Mouse (Mus musculus): ENCODE data around the gene Ylpm1. TPM values are rescaled to one million over a fixed set of nuclear protein-coding genes. Genes with fewer than 3 reads are reported as not detected.

Gene Ylpm1
- polyA plus RNA-seq, 1 experiment from 2014 or later = 12.3 TPM

DNA sequence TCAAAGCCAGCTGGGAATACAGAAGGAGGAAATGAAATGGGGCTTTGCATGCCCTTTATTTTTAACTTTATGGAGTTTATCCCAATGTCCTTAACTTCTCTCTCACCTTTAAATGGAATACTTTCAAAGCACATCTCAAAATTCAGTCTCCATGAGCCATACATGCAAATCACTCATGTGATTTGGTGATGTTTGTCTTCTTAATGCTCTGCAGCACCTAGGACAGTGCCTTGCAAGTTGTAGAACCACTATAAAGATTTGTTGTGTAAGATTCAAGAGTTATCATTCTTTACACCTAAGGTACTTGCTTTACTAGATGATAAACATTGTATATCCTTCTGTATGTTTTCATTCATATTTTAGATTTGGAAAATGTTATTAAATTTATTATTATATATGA lies 2.9 kb downstream of the Ylpm1 start:
- H3K9ac ChIP-seq (replicated peaks; ENCODE audit: low read depth) = no peak overlapping the region
- TF ChIP-seq EP300 (IDR thresholded peaks at IDR 0.05) (no peak), CTCF (IDR thresholded peaks at IDR 0.05) (no peak)

DNA sequence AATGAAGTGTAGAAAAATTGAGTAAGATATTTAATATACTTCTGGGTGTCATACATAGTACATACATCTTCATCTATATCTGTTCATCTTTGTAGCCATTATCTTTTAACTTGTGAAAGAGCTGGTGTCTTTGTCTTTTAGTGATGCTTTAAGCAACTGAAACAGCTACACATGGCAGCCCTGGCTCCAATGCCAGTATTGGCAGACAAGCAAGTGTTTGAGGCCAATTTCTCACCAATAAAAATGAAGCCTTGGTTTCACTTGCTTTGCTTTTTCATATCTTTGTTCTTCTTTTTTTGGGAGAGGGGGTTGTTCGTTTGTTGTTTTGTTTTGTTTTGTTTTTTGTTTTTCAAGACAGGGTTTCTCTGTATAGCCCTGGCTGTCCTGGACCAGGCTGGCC lies 10.1 kb downstream of the Ylpm1 start:
- no peak for ATAC-seq
- H3K9ac ChIP-seq (replicated peaks; ENCODE audit: low read depth) = no peak overlapping the region
- DNase-seq (ENCODE audit: low spot score) = no peak
- H3K4me3 ChIP-seq (ENCODE audit: low read depth, low read length) = no peak overlapping the region
- 100% methylated on average over 1 of the region's 1 CpGs for WGBS
- no peaks in the 10 kb centered on the region for H3K9me3 ChIP-seq (ENCODE audit: low read length)
- H3K36me3 ChIP-seq (ENCODE audit: insufficient read depth, low read length) = no peaks in the 10 kb centered on the region
- no peak for TF ChIP-seq EP300 (IDR thresholded peaks at IDR 0.05)
- no peak overlapping the region for H3K4me2 ChIP-seq (replicated peaks; ENCODE audit: low read depth, low read length)
- no peaks in the 10 kb centered on the region for H3K27me3 ChIP-seq (replicated peaks; ENCODE audit: insufficient read depth, low read length)
- H3K27ac ChIP-seq (ENCODE audit: low read length) = no peak overlapping the region
- H3K4me1 ChIP-seq (ENCODE audit: insufficient read depth, low read depth, low read length) = 0 out of 2 replicates have a peak, but pooled peaks cover 2% of the 10 kb centered on the region

More for the DNA sequence above, 2.9 kb downstream of the Ylpm1 start:
- H3K27me3 ChIP-seq (replicated peaks; ENCODE audit: insufficient read depth, low read length) = no peaks in the 10 kb centered on the region
- peaks cover 9% of the 10 kb centered on the region; the same call in 1 of the 2 replicates for H3K4me1 ChIP-seq (ENCODE audit: insufficient read depth, low read depth, low read length)
- ATAC-seq (no peak), DNase-seq (ENCODE audit: low spot score) (no peak)
- no peak overlapping the region for H3K27ac ChIP-seq (ENCODE audit: low read length)
- no peaks in the 10 kb centered on the region for H3K9me3 ChIP-seq (ENCODE audit: low read length)
- no peak overlapping the region for H3K4me3 ChIP-seq (ENCODE audit: low read depth, low read length)
- H3K4me2 ChIP-seq (replicated peaks; ENCODE audit: low read depth, low read length) = no peak overlapping the region
- H3K36me3 ChIP-seq (ENCODE audit: insufficient read depth, low read length) = no peaks in the 10 kb centered on the region

DNA sequence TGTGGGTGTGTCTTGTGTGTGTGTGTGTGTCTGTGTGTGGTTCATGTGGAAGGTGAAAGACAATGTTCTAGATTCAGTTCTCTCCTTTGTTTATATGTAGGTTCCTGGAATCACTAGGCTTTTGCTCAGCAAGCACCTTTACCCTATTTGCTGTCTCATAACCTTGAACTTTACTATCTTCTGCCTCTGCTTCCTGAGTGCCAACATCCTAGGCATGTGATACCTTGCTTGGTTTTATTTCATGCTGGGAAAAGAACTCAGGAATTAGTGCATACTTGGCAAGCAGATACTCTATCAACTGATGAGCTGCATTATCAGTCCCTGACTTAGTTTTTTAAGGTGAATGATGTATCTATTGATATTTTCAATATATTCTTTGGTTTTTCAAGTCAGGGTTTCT lies 10.9 kb downstream of the Ylpm1 start:
- no peak overlapping the region for H3K9ac ChIP-seq (replicated peaks; ENCODE audit: low read depth)
- DNase-seq (ENCODE audit: low spot score) (no peak), ATAC-seq (no peak)
- no peaks in the 10 kb centered on the region for H3K27me3 ChIP-seq (replicated peaks; ENCODE audit: insufficient read depth, low read length)
- no peak overlapping the region for H3K27ac ChIP-seq (ENCODE audit: low read length)
- H3K9me3 ChIP-seq (ENCODE audit: low read length) = no peaks in the 10 kb centered on the region
- TF ChIP-seq EP300 (IDR thresholded peaks at IDR 0.05) (no peak), CTCF (IDR thresholded peaks at IDR 0.05) (no peak)
- no peaks in the 10 kb centered on the region for H3K36me3 ChIP-seq (ENCODE audit: insufficient read depth, low read length)
- 0 out of 2 replicates have a peak, but pooled peaks cover 2% of the 10 kb centered on the region for H3K4me1 ChIP-seq (ENCODE audit: insufficient read depth, low read depth, low read length)
- H3K4me2 ChIP-seq (replicated peaks; ENCODE audit: low read depth, low read length) = no peak overlapping the region
- no peak overlapping the region for H3K4me3 ChIP-seq (ENCODE audit: low read depth, low read length)

DNA sequence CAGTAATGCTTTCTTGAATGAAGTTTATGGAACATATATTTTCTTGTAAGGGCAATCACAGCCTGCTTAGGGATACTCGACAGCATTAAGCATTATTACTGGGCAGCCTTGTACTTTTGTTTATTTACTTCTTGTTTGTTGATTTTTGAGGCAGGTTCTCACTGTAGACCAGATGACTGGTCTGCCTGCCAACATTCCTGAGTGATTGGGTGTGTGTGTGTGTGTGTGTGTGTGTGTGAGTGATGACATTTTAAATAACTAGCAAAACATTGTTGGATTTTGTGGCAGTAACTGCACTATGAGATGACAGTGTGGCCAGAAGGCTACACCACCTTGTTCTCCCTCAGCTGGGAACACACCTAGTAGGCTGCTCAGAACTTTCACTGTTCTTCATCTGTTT lies 13.7 kb downstream of the Ylpm1 start:
- Histone ChIP-seq H3K4me1 (ENCODE audit: insufficient read depth, low read depth, low read length) (0 out of 2 replicates have a peak, but pooled peaks cover 2% of the 10 kb centered on the region), H3K27ac (ENCODE audit: low read length) (no peak overlapping the region), H3K9ac (replicated peaks; ENCODE audit: low read depth) (no peak overlapping the region), H3K9me3 (ENCODE audit: low read length) (no peaks in the 10 kb centered on the region), H3K36me3 (ENCODE audit: insufficient read depth, low read length) (peaks cover 4% of the 10 kb centered on the region), H3K27me3 (replicated peaks; ENCODE audit: insufficient read depth, low read length) (no peaks in the 10 kb centered on the region), H3K4me3 (ENCODE audit: low read depth, low read length) (no peak overlapping the region), H3K4me2 (replicated peaks; ENCODE audit: low read depth, low read length) (no peak overlapping the region)
- DNase-seq (ENCODE audit: low spot score) (peak; percentile 7), ATAC-seq (no peak)
- WGBS = 48% methylated on average over 1 of the region's 1 CpGs
- TF ChIP-seq EP300 (IDR thresholded peaks at IDR 0.05) = no peak
- TF ChIP-seq CTCF (IDR thresholded peaks at IDR 0.05) = no peak

DNA sequence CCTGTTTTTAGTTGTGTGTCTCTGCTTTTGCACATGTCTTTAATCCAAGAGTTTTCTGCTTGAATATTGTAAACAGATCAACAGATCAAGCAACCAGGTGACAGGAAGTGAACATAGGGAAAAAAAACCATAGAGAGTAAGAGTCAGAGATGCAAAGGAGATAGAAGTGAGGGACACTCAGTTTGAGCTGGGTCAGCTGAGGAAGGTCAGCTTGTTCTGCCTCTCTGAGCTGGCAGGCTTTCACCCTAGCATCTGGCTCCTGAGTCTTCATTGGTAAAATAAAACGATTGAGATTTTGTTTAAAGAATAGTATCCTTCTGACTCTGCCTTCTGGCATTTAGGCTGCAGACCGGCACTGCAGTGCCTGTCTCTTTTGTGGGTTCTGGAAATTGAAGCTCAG lies 14.4 kb downstream of the Ylpm1 start:
- ATAC-seq (no peak), DNase-seq (ENCODE audit: low spot score) (no peak)
- Histone ChIP-seq H3K36me3 (ENCODE audit: insufficient read depth, low read length) (peaks cover 11% of the 10 kb centered on the region), H3K27me3 (replicated peaks; ENCODE audit: insufficient read depth, low read length) (no peaks in the 10 kb centered on the region), H3K27ac (ENCODE audit: low read length) (no peak overlapping the region), H3K4me1 (ENCODE audit: insufficient read depth, low read depth, low read length) (0 out of 2 replicates have a peak, but pooled peaks cover 2% of the 10 kb centered on the region), H3K4me2 (replicated peaks; ENCODE audit: low read depth, low read length) (no peak overlapping the region), H3K9ac (replicated peaks; ENCODE audit: low read depth) (no peak overlapping the region), H3K4me3 (ENCODE audit: low read depth, low read length) (no peak overlapping the region), H3K9me3 (ENCODE audit: low read length) (no peaks in the 10 kb centered on the region)
- TF ChIP-seq CTCF (IDR thresholded peaks at IDR 0.05) (no peak), EP300 (IDR thresholded peaks at IDR 0.05) (no peak)
- WGBS = 85% methylated on average over 2 of the region's 2 CpGs

DNA sequence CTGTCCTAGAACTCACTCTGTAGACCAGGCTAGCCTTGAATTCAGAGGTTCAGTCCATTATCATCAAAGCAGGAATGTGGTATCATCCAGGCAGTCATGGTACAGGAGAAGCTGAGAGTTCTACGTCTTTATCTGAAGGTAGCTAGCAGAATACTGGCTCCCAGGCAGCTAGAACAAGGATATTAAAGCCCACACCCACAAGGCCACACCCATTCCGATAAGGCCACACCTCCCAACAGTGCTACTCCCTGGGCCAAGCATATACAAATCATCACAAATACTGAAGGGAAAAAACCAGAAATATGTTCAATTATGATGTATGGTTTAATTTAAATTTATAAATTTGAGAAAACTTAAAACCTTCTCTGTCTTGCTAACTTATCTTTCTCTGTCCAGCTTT lies 16.1 kb downstream of the Ylpm1 start:
- Histone ChIP-seq H3K4me3 (ENCODE audit: low read depth, low read length) (no peak overlapping the region), H3K27ac (ENCODE audit: low read length) (no peak overlapping the region), H3K27me3 (replicated peaks; ENCODE audit: insufficient read depth, low read length) (no peaks in the 10 kb centered on the region), H3K4me1 (ENCODE audit: insufficient read depth, low read depth, low read length) (0 out of 2 replicates have a peak, but pooled peaks cover 2% of the 10 kb centered on the region), H3K9ac (replicated peaks; ENCODE audit: low read depth) (no peak overlapping the region), H3K4me2 (replicated peaks; ENCODE audit: low read depth, low read length) (no peak overlapping the region), H3K9me3 (ENCODE audit: low read length) (no peaks in the 10 kb centered on the region), H3K36me3 (ENCODE audit: insufficient read depth, low read length) (peaks cover 11% of the 10 kb centered on the region)
- TF ChIP-seq EP300 (IDR thresholded peaks at IDR 0.05) (no peak), CTCF (IDR thresholded peaks at IDR 0.05) (no peak)
- 96% methylated on average over 2 of the region's 2 CpGs for WGBS
- ATAC-seq = no peak
- DNase-seq (ENCODE audit: low spot score) = no peak

DNA sequence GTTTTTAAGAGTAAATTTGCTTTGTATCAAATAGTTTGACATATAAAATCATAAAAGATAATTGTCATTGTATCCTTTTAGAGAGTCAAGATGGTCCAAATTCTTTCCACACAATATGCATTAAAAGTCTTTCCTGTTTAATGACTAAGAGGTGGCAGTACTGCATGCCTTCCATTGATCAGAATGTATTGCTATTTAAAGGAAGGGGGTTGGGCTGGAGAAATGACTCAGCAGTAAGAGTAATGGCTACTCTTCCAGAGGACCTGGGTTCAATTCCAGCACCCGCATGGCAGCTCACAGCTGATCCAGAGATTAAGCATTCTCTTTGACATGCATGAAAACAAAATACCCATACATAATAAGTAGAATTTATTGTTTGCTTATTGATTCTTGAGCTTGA lies 25.9 kb downstream of the Ylpm1 start:
- WGBS = 100% methylated on average over 1 of the region's 1 CpGs
- DNase-seq (ENCODE audit: low spot score) (no peak), ATAC-seq (no peak)
- TF ChIP-seq EP300 (IDR thresholded peaks at IDR 0.05) (no peak), CTCF (IDR thresholded peaks at IDR 0.05) (no peak)
- Histone ChIP-seq H3K36me3 (ENCODE audit: insufficient read depth, low read length) (no peaks in the 10 kb centered on the region), H3K27me3 (replicated peaks; ENCODE audit: insufficient read depth, low read length) (no peaks in the 10 kb centered on the region), H3K9ac (replicated peaks; ENCODE audit: low read depth) (no peak overlapping the region), H3K9me3 (ENCODE audit: low read length) (no peaks in the 10 kb centered on the region), H3K4me1 (ENCODE audit: insufficient read depth, low read depth, low read length) (no peaks in the 10 kb centered on the region), H3K27ac (ENCODE audit: low read length) (no peak overlapping the region), H3K4me2 (replicated peaks; ENCODE audit: low read depth, low read length) (no peak overlapping the region), H3K4me3 (ENCODE audit: low read depth, low read length) (no peak overlapping the region)
